Mouse (Mus musculus): Measurements from ENCODE around the gene Col15a1. TPM values are rescaled to one million over a fixed set of nuclear protein-coding genes. Genes with fewer than 3 reads are reported as not detected.

The Col15a1 gene
- total RNA-seq, 1 experiment: 0.31 TPM

DNA sequence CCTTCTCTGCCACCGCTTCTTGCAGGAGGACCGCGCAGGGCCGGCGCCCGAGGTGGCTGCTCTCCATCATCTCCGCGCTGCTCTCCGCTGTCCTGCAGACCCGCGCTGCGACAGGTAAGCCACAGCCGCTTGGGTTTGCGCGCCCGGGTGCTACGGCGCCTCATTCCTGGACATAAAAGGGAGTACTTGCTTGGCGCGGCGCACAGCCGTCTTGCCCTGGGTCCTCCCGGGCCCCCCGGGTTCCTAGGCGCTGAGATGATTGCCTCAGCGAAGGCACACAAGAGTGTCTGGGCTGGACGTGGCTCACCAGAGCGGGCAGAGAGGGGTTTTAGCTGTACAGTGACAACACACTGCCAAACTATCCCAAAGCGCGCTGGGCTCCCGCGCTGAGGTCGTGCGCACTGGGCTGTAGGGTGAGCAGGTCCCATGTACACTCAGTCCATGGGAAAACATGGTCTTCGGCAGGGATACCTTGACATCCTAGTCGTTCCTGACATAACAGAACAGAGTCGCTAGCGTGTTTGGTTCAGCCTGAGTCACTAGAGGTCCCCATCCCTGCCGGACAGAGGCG, 545 bp downstream of the Col15a1 start:
- no peak overlapping the region for H3K27ac ChIP-seq (ENCODE audit: insufficient read depth, low read depth, low read length, poor library complexity, severe bottlenecking)

DNA sequence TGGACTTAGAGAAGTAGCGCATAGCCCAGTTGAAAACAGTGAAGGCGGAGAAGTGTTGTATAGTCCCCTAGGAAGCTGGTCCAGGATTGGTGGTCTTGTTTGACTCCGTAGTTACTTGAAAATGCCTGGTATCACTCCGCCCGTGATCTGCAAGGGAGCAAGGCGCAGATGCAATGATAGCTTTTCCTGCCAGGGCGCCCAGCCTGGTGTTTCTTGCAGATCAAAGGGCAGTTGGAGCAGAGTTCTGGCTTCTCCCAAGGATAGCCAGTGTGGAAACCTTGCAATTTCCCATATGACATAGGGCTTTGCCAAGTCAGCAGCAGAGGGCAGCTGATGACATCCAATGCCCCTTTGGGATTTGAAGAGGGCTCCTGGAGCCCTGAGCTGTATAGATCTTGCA, 1.5 kb downstream of the Col15a1 start:
- DNase-seq (ENCODE audit: low read depth, low spot score): no peak
- Histone ChIP-seq H3K27ac (ENCODE audit: insufficient read depth, low read depth, low read length, poor library complexity, severe bottlenecking) (no peak overlapping the region), H3K9ac (ENCODE audit: insufficient read depth, low read depth, low read length, poor library complexity, severe bottlenecking) (no peak overlapping the region), H3K4me1 (ENCODE audit: control insufficient read depth in 2 of 2, insufficient read depth in 2 of 2, low read length in 2 of 2, poor library complexity in 1 of 2) (peaks cover 2% of the 10 kb centered on the region in 2 experiments; a peak in 2 of 4 replicates), H3K9me3 (ENCODE audit: control insufficient read depth, insufficient read depth, low read depth, low read length) (no peaks in the 10 kb centered on the region), H3K4me3 (ENCODE audit: insufficient read depth in 1 of 2, low read depth in 1 of 2, low read length in 2 of 2, poor library complexity in 1 of 2, severe bottlenecking in 1 of 2) (no peak overlapping the region), H3K36me3 (ENCODE audit: control insufficient read depth, insufficient read depth, low read length, poor library complexity, severe bottlenecking) (no peaks in the 10 kb centered on the region)
- TF ChIP-seq ZC3H11A (IDR thresholded peaks at IDR 0.05; ENCODE audit: borderline replicate concordance, low read depth, low read length): no peak
- no peak for TF ChIP-seq MAFK (IDR thresholded peaks at IDR 0.05; ENCODE audit: insufficient read depth, low read depth, low read length)
- in situ Hi-C loops (cut with MboI; ENCODE audit: low sequenced_read_pairs in 2 of 2, unreplicated experiment in 2 of 2): no loop called here

More for the DNA sequence above, 545 bp downstream of the Col15a1 start:
- TF ChIP-seq HCFC1 (IDR thresholded peaks at IDR 0.05; ENCODE audit: borderline replicate concordance, insufficient read depth, low read length) (no peak), ZNF384 (IDR thresholded peaks at IDR 0.05; ENCODE audit: low read depth, low read length) (no peak), CHD2 (IDR thresholded peaks at IDR 0.05; ENCODE audit: low read depth, low read length) (no peak), ZC3H11A (IDR thresholded peaks at IDR 0.05; ENCODE audit: borderline replicate concordance, low read depth, low read length) (no peak), MAFK (IDR thresholded peaks at IDR 0.05; ENCODE audit: insufficient read depth, low read depth, low read length) (no peak)
- Histone ChIP-seq H3K9me3 (ENCODE audit: control insufficient read depth, insufficient read depth, low read depth, low read length) (no peaks in the 10 kb centered on the region), H3K9ac (ENCODE audit: insufficient read depth, low read depth, low read length, poor library complexity, severe bottlenecking) (peak overlapping the region; percentile 12; the same call in 1 of the 2 replicates), H3K4me1 (ENCODE audit: control insufficient read depth in 2 of 2, insufficient read depth in 2 of 2, low read length in 2 of 2, poor library complexity in 1 of 2) (peaks cover 2% of the 10 kb centered on the region in 2 experiments; a peak in 2 of 4 replicates), H3K36me3 (ENCODE audit: control insufficient read depth, insufficient read depth, low read length, poor library complexity, severe bottlenecking) (no peaks in the 10 kb centered on the region), H3K4me3 (ENCODE audit: insufficient read depth in 1 of 2, low read depth in 1 of 2, low read length in 2 of 2, poor library complexity in 1 of 2, severe bottlenecking in 1 of 2) (peak overlapping the region; percentile 54 to 67)
- in situ Hi-C loops (cut with MboI; ENCODE audit: low sequenced_read_pairs in 2 of 2, unreplicated experiment in 2 of 2): no loop called here
- no peak for DNase-seq (ENCODE audit: low read depth, low spot score)

DNA sequence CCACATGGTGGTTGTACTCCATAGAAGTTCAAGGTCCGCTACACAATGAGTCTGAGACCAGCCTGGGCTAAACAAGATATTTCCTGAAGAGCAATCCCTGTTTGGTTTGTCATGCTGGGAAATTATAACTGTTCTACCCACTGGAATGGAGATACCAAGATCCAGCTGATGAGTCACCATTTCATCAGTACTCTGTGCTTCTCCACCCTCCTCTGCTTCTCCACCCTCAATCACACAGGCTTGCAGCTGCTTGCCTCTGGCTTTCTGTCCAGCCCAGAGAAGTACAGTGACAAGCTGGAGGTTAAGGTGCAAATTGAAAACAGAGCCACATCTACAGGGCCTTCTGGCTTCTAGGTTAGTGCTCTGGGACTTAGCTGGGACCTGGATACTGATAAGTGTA, 10.9 kb downstream of the Col15a1 start:
- no peak for DNase-seq (ENCODE audit: low read depth, low spot score)
- in situ Hi-C loops (cut with MboI; ENCODE audit: low sequenced_read_pairs in 2 of 2, unreplicated experiment in 2 of 2): no loop called here
- no peak overlapping the region for H3K4me3 ChIP-seq (ENCODE audit: insufficient read depth in 1 of 2, low read depth in 1 of 2, low read length in 2 of 2, poor library complexity in 1 of 2, severe bottlenecking in 1 of 2)
- TF ChIP-seq CHD2 (IDR thresholded peaks at IDR 0.05; ENCODE audit: low read depth, low read length): no peak
- TF ChIP-seq ZNF384 (IDR thresholded peaks at IDR 0.05; ENCODE audit: low read depth, low read length): no peak
- TF ChIP-seq ZC3H11A (IDR thresholded peaks at IDR 0.05; ENCODE audit: borderline replicate concordance, low read depth, low read length): no peak
- TF ChIP-seq HCFC1 (IDR thresholded peaks at IDR 0.05; ENCODE audit: borderline replicate concordance, insufficient read depth, low read length): no peak
- TF ChIP-seq MAFK (IDR thresholded peaks at IDR 0.05; ENCODE audit: insufficient read depth, low read depth, low read length): no peak
- no peak overlapping the region for H3K27ac ChIP-seq (ENCODE audit: insufficient read depth, low read depth, low read length, poor library complexity, severe bottlenecking)
- no peaks in the 10 kb centered on the region for H3K9me3 ChIP-seq (ENCODE audit: control insufficient read depth, insufficient read depth, low read depth, low read length)
- no peaks in the 10 kb centered on the region for H3K36me3 ChIP-seq (ENCODE audit: control insufficient read depth, insufficient read depth, low read length, poor library complexity, severe bottlenecking)
- no peak overlapping the region for H3K9ac ChIP-seq (ENCODE audit: insufficient read depth, low read depth, low read length, poor library complexity, severe bottlenecking)
- no peaks in the 10 kb centered on the region for H3K4me1 ChIP-seq (ENCODE audit: control insufficient read depth in 2 of 2, insufficient read depth in 2 of 2, low read length in 2 of 2, poor library complexity in 1 of 2)

DNA sequence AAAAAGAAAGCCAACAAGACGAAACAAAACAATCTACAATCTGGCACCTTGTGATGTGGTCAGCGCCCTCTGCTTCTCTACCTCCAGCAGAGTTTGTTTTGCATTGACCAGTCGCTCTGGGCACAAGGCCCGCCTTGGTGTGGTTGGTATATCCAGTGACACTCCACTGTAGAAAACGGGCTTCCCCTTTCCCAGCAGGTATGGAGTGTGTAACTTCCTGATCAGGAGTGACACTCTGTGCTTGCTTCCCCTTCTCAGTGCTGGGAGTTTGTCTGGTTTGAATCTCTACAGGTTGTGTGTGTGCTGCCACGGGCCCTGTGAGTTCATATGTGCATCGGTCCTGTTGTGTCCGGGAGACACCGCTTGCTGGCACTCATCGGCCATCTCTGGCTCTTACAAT, 11.4 kb downstream of the Col15a1 start:
- in situ Hi-C loops (cut with MboI; ENCODE audit: low sequenced_read_pairs in 2 of 2, unreplicated experiment in 2 of 2): no loop called here
- Histone ChIP-seq H3K9me3 (ENCODE audit: control insufficient read depth, insufficient read depth, low read depth, low read length) (no peaks in the 10 kb centered on the region), H3K36me3 (ENCODE audit: control insufficient read depth, insufficient read depth, low read length, poor library complexity, severe bottlenecking) (no peaks in the 10 kb centered on the region), H3K4me3 (ENCODE audit: insufficient read depth in 1 of 2, low read depth in 1 of 2, low read length in 2 of 2, poor library complexity in 1 of 2, severe bottlenecking in 1 of 2) (no peak overlapping the region), H3K4me1 (ENCODE audit: control insufficient read depth in 2 of 2, insufficient read depth in 2 of 2, low read length in 2 of 2, poor library complexity in 1 of 2) (no peaks in the 10 kb centered on the region), H3K27ac (ENCODE audit: insufficient read depth, low read depth, low read length, poor library complexity, severe bottlenecking) (no peak overlapping the region), H3K9ac (ENCODE audit: insufficient read depth, low read depth, low read length, poor library complexity, severe bottlenecking) (no peak overlapping the region)
- DNase-seq (ENCODE audit: low read depth, low spot score): no peak
- no peak for TF ChIP-seq HCFC1 (IDR thresholded peaks at IDR 0.05; ENCODE audit: borderline replicate concordance, insufficient read depth, low read length)
- TF ChIP-seq ZC3H11A (IDR thresholded peaks at IDR 0.05; ENCODE audit: borderline replicate concordance, low read depth, low read length): no peak
- TF ChIP-seq MAFK (IDR thresholded peaks at IDR 0.05; ENCODE audit: insufficient read depth, low read depth, low read length): no peak
- no peak for TF ChIP-seq ZNF384 (IDR thresholded peaks at IDR 0.05; ENCODE audit: low read depth, low read length)
- no peak for TF ChIP-seq CHD2 (IDR thresholded peaks at IDR 0.05; ENCODE audit: low read depth, low read length)

DNA sequence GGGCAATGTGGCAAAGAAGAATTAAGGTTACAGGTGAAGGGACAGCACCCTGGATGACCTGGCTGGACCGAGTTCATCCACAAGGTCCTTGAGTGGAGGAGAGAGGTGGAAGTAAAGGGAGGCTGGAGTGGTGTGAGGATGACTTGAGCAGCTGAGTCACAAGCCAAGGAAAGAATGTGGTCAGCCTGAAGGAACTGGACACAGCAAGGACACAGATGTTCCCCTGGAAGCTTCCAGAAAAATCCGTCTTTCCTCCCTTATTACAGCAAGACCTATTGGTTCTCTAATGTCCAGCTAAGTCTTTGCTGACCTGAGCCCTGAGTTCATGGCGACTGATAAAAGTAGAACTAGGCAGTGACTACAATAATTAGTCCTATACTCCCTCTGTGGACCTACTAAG, 12.6 kb downstream of the Col15a1 start:
- Histone ChIP-seq H3K9me3 (ENCODE audit: control insufficient read depth, insufficient read depth, low read depth, low read length) (no peaks in the 10 kb centered on the region), H3K4me3 (ENCODE audit: insufficient read depth in 1 of 2, low read depth in 1 of 2, low read length in 2 of 2, poor library complexity in 1 of 2, severe bottlenecking in 1 of 2) (no peak overlapping the region), H3K27ac (ENCODE audit: insufficient read depth, low read depth, low read length, poor library complexity, severe bottlenecking) (no peak overlapping the region), H3K4me1 (ENCODE audit: control insufficient read depth in 2 of 2, insufficient read depth in 2 of 2, low read length in 2 of 2, poor library complexity in 1 of 2) (no peaks in the 10 kb centered on the region), H3K9ac (ENCODE audit: insufficient read depth, low read depth, low read length, poor library complexity, severe bottlenecking) (no peak overlapping the region), H3K36me3 (ENCODE audit: control insufficient read depth, insufficient read depth, low read length, poor library complexity, severe bottlenecking) (no peaks in the 10 kb centered on the region)
- no peak for DNase-seq (ENCODE audit: low read depth, low spot score)
- TF ChIP-seq ZNF384 (IDR thresholded peaks at IDR 0.05; ENCODE audit: low read depth, low read length) (no peak), HCFC1 (IDR thresholded peaks at IDR 0.05; ENCODE audit: borderline replicate concordance, insufficient read depth, low read length) (no peak), MAFK (IDR thresholded peaks at IDR 0.05; ENCODE audit: insufficient read depth, low read depth, low read length) (no peak), CHD2 (IDR thresholded peaks at IDR 0.05; ENCODE audit: low read depth, low read length) (no peak), ZC3H11A (IDR thresholded peaks at IDR 0.05; ENCODE audit: borderline replicate concordance, low read depth, low read length) (no peak)
- in situ Hi-C loops (cut with MboI; ENCODE audit: low sequenced_read_pairs in 2 of 2, unreplicated experiment in 2 of 2): no loop called here

All from ES-E14 (cell line).